Mouse (Mus musculus) midbrain, embryonic 16.5 days (tissue): ENCODE results near the gene Arsk. TPM values are rescaled to one million over a fixed set of nuclear protein-coding genes. Genes with fewer than 3 reads are reported as not detected.

ENCODE experiments used
- ATAC-seq: fragments of 200-750 bp; cut with Nextera tagmentation; 2 replicates; pipeline ENCODE4 v1.8.0; 2017; ENCODE audit warnings: moderate TSS enrichment
- H3K27ac ChIP-seq: fragments of 300-500 bp; sonication (generic); 2 replicates; pipeline ENCODE4 v1.5.1; 2014; ENCODE audit warnings: mild to moderate bottlenecking, low read length, mixed read lengths
- H3K27me3 ChIP-seq: fragments of 300-500 bp; sonication (generic); 2 replicates; pipeline ENCODE4 v1.6.1; 2014; ENCODE audit warnings: low read depth, low read length, mixed read lengths; ENCODE audit not compliant: control insufficient read depth, insufficient read depth
- H3K36me3 ChIP-seq: fragments of 300-500 bp; sonication (generic); 2 replicates; pipeline ENCODE4 v1.6.1; 2014; ENCODE audit warnings: mild to moderate bottlenecking, low read length, moderate library complexity, mixed read lengths; ENCODE audit not compliant: control insufficient read depth, insufficient read depth
- H3K4me1 ChIP-seq: fragments of 300-500 bp; sonication (generic); 2 replicates; pipeline ENCODE4 v1.6.1; 2014; ENCODE audit warnings: mild to moderate bottlenecking, low read length, mixed read lengths; ENCODE audit not compliant: control insufficient read depth, insufficient read depth
- H3K4me2 ChIP-seq: fragments of 300-500 bp; sonication (generic); 2 replicates; pipeline ENCODE4 v1.6.1; 2014; ENCODE audit warnings: mild to moderate bottlenecking, low read length, mixed read lengths
- H3K4me3 ChIP-seq: fragments of 300-500 bp; sonication (generic); 2 replicates; pipeline ENCODE4 v1.5.1; 2014; ENCODE audit warnings: low read depth, mild to moderate bottlenecking, low read length, moderate library complexity, mixed read lengths
- H3K9ac ChIP-seq: fragments of 300-500 bp; sonication (generic); 2 replicates; pipeline ENCODE4 v1.6.1; 2014; ENCODE audit warnings: low read depth, low read length, mixed read lengths
- H3K9me3 ChIP-seq: fragments of 300-500 bp; sonication (generic); replicated peaks from 2 replicates; pipeline ENCODE4 v1.6.1; 2014; ENCODE audit warnings: mild to moderate bottlenecking, low read length, mixed read lengths; ENCODE audit not compliant: control insufficient read depth, poor library complexity, severe bottlenecking
- WGBS: fragments of 180-500 bp; shearing (Covaris S2); extraction: QIAGEN DNeasy Blood & Tissue Kit; methylation state at CpG from one replicate; pipeline ENCODE4 v1.1.7; 2014; 5-methylcytosine and 5-hydroxymethylcytosine counted together
- polyA plus RNA-seq: library from polyadenylated mRNA; unstranded; fragments of >200 nt; fragmentation: Nextera tagmentation; extraction: Ambion mirVana; gene quantifications from 2 replicates; pipeline ENCODE4 v1.2.1, GENCODE M21; 2015

Arsk gene
- 3.9 and 5.0 TPM in 2 replicates for polyA plus RNA-seq

DNA sequence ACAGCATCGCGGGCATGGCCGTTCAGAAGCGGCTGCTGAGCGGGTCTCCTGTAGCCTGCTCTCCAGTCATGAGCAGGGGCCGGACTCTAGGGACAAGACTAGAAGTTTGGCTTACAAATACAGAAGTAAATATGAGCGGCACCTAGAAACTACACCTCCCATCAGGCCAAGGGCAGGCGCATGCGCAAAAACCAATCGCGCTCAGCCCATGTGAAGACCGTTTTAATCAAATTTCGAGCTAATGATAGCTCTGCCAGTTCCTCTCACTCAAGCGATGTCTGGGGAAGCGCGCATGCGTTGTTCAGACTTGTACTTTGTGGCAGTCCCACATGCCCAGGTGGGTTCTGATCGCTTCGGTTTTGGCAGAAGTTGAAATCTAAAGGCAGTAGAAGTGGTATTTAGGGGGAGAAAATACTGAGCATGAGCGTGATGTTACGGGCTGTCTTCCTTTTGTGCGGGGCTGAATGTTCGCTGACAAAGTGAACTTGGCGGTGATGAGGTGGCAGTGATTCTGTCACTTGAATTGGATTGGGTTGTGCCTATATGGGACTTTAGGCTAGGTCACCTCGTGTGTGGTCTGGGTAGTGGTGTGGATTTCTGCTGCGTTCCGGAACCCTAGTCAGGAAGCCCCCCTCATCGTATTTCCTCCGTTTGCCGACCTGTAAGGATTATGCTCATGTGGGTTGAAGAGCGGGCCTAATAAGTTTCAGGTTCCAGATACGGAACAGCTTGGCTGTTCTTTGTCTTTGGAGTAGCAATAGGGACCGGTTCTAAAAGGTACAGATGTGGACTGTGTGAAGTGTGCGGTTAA, at the start of gene Arsk, which contains the start of gene Ttc37:
TSS of gene Arsk (minus strand) at position 168 of the 811 bp plus-strand sequence.
TSS of gene Ttc37 (plus strand) at position 242 of the 811 bp plus-strand sequence.
- Histone ChIP-seq H3K4me2 (peak within 1 kb of the TSS; percentile 79), H3K9ac (peak within 1 kb of the TSS; percentile 74), H3K36me3 (no peaks in the 10 kb centered on the region), H3K27me3 (no peaks in the 10 kb centered on the region), H3K4me1 (peaks cover 14% of the 10 kb centered on the region), H3K9me3 (no peaks in the 10 kb centered on the region), H3K27ac (peak within 1 kb of the TSS; percentile 70), H3K4me3 (peak within 1 kb of the TSS; percentile 74)
- peak; percentile 98 for ATAC-seq
- WGBS: under 1% methylated on average over 34 of the region's 34 CpGs

DNA sequence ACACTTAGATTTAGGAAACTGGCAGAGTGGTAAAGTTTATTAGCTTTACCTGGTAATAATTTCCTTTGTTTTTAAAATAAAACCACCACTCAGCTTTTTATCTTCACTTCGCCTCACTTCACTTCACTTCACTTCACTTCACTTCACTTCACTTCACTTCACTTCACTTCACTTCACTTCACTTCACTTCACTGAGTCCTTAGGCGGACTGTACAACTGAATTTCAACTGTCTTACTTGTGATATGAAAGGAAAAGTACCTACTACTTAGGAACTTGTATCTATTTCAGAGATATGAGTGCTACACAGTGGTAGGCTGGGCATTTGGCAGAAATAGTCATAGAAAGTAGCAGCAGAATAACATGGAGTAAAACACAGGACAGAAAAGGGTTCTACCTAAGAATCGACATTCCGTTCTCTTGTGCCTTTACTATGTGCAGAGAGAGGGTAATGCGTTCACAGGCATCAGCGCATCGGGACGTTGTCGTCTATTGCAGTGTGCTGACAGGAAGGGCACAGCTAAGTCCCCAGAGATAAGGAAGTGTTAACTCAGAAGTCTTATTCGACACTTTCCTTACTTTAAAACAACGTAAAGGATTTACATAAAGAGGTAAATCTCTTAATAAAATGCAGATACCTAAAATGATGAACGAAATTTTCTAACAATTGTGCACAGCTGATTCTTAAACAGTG, 42.8 kb upstream of the Arsk start:
- no peak for ATAC-seq
- WGBS: 87% methylated on average over 12 of the region's 12 CpGs
- Histone ChIP-seq H3K27me3 (no peaks in the 10 kb centered on the region), H3K36me3 (peaks cover 8% of the 10 kb centered on the region; the same call in 1 of the 2 replicates), H3K4me3 (no peak overlapping the region), H3K9me3 (no peaks in the 10 kb centered on the region), H3K4me1 (no peaks in the 10 kb centered on the region), H3K27ac (no peak overlapping the region), H3K4me2 (no peak overlapping the region), H3K9ac (no peak overlapping the region)

DNA sequence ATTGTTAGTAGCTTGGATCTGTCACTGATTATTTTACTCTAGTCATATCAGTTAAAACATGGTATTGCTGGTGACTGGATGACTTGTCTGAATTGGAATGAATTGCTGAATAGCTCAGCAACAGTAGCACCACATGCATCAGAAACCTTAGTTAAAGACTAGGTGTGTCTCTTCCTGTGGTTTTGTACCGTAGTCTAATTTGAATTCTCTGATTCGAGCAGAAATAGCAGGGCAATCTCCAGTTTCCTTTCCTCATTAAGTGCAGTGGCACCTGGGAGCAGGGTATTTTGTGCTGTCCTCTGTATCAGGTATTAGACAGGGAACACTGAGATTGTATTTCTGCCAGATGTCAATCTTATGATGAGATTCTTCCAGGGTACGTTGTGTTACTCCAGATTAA, 40.4 kb upstream of the Arsk start:
- Histone ChIP-seq H3K4me2 (no peak overlapping the region), H3K27me3 (no peaks in the 10 kb centered on the region), H3K9ac (no peak overlapping the region), H3K27ac (no peak overlapping the region), H3K36me3 (peaks cover 15% of the 10 kb centered on the region), H3K4me3 (no peak overlapping the region), H3K9me3 (no peaks in the 10 kb centered on the region), H3K4me1 (no peaks in the 10 kb centered on the region)
- no peak for ATAC-seq
- 89% methylated on average over 3 of the region's 3 CpGs for WGBS

DNA sequence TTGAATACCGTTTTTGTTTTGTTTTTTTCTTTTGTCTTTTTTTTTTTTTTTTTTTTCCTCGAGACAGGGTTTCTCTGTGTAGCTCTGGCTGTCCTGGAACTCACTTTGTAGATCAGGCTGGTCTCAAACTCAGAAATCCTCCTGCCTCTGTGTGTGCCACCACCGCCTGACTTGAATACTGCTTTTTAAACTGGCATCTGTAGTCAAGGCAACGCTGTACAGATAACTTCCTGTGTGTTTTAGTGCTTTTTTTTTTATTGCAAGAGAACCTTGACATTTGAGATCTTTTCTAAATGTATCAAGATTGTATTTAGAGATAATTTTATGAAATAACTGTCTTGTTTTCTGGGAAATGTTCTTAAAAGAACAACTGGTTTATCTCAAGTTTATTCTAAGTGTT, 34.0 kb upstream of the Arsk start:
- Histone ChIP-seq H3K4me2 (no peak overlapping the region), H3K4me1 (no peaks in the 10 kb centered on the region), H3K9ac (no peak overlapping the region), H3K27ac (no peak overlapping the region), H3K4me3 (no peak overlapping the region), H3K36me3 (peaks cover 23% of the 10 kb centered on the region), H3K9me3 (no peaks in the 10 kb centered on the region), H3K27me3 (no peaks in the 10 kb centered on the region)
- no peak for ATAC-seq
- WGBS: 94% methylated on average over 4 of the region's 4 CpGs

DNA sequence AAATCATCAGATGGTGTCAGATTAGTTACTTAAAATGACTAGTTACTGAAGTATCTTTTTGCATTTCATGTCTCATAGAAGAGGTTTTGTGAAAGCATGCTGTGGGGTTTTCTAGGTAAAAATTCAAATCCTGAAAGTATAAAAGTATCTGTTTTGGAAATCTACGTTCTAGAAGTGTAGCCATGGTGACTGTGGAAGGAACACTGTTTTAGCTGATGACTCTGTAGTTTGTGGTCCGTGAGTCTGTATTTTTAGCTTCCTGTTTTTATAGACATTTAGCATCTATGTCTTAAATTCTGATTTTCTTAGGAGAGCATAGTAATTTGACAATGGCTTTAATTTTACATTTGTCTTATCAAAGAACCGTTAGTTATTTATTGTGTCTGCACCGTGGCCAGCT, 30.3 kb upstream of the Arsk start:
- no peaks in the 10 kb centered on the region for H3K4me1 ChIP-seq
- H3K9me3 ChIP-seq: no peaks in the 10 kb centered on the region
- ATAC-seq: no peak
- peaks cover 17% of the 10 kb centered on the region for H3K36me3 ChIP-seq
- 95% methylated on average over 4 of the region's 4 CpGs for WGBS
- no peak overlapping the region for H3K9ac ChIP-seq
- no peaks in the 10 kb centered on the region for H3K27me3 ChIP-seq
- H3K27ac ChIP-seq: no peak overlapping the region
- no peak overlapping the region for H3K4me3 ChIP-seq
- H3K4me2 ChIP-seq: no peak overlapping the region

DNA sequence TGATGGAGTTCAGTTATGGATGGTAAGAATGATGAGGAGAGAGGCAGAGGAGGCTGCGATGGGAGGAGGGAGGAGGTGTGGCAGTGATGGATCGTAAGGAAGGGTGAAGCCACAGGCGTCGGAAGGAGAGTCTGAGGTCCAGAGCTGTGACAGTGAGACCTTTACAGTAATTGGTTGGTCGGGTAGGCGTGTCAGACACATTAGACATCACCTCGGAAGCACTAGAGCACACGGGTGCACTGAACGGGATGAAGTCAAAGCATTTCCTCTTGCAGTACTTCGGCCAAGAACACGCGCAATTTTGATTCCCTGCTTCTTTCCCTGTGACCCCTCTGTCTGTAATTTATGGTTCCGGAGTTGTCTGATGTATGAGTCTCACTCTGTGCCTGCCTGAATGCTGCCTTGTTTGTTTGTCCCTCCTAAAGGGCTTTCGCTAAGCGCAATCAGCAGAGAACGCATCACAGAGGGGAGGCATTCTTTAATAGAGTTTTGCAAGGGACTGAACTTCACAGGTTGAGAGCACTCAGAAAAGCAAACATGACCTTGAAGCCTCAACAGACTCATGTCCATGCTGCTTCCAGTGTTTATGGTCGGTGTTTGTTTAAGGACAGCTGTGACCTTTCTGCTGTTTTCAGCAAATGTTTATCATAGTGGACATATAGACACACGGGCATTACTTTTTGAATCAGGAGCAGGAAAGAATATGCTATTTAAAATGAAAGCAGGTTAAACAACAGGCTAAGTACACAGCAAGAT, 10.8 kb upstream of the Arsk start:
- Histone ChIP-seq H3K4me3 (no peak overlapping the region), H3K9me3 (no peaks in the 10 kb centered on the region), H3K4me2 (no peak overlapping the region), H3K36me3 (peaks cover 15% of the 10 kb centered on the region), H3K27me3 (no peaks in the 10 kb centered on the region), H3K4me1 (no peaks in the 10 kb centered on the region), H3K27ac (no peak overlapping the region), H3K9ac (no peak overlapping the region)
- no peak for ATAC-seq
- WGBS: 93% methylated on average over 18 of the region's 18 CpGs

DNA sequence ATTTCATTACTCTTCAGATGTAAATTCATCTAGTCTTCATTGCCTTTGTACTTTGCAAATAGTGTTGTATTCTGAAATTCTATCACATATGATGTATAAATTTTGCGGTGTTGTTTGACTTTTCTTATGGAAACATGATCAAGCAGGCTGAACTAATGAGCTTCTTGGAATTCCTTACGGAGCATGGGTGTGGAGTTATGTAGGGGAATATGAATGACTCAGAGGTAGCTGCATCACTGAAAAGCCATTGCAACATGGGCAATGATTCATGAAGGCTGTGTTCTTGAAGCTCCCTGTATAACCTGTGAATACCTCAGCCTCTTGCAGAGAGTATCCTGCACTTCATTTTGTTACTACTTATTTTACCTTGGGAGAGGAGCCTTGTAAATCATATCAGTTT, 3.5 kb upstream of the Arsk start:
- WGBS: 98% methylated on average over 2 of the region's 2 CpGs

DNA sequence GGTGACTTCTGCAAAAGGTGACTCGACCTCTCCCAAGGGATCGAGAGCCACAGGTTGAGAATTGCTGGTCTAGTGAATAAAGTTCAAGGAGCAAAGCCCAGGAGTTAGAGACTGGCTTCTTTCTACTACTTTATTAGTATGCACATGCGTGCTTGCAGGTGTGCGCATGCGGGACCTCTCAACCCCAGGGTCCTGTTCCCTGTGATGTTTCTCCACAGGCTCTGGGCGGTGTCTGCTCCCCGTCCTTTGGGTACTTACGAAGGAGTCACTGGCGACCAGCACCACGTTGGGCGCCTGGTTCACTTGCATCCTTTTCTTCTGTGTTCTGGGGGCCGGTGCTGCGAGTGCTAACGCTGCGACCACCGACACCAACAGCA, 356 bp downstream of the Arsk start:
- peaks cover 14% of the 10 kb centered on the region for H3K4me1 ChIP-seq
- 2% methylated on average over 16 of the region's 16 CpGs for WGBS
- H3K27ac ChIP-seq: peak overlapping the region; percentile 70
- H3K4me2 ChIP-seq: peak overlapping the region; percentile 66
- peak overlapping the region; percentile 72 for H3K9ac ChIP-seq
- H3K36me3 ChIP-seq: no peaks in the 10 kb centered on the region
- H3K27me3 ChIP-seq: no peaks in the 10 kb centered on the region
- H3K9me3 ChIP-seq: no peaks in the 10 kb centered on the region
- peak; percentile 92 for ATAC-seq
- peak overlapping the region; percentile 74 for H3K4me3 ChIP-seq

More for the DNA sequence above, 3.5 kb upstream of the Arsk start:
- Histone ChIP-seq H3K9ac (no peak overlapping the region), H3K27ac (no peak overlapping the region), H3K4me3 (no peak overlapping the region), H3K36me3 (no peaks in the 10 kb centered on the region), H3K27me3 (no peaks in the 10 kb centered on the region), H3K9me3 (no peaks in the 10 kb centered on the region), H3K4me1 (peaks cover 14% of the 10 kb centered on the region), H3K4me2 (no peak overlapping the region)
- no peak for ATAC-seq
